Mouse (Mus musculus) embryonic facial prominence, embryonic 12.5 days (tissue): ENCODE results near the gene Cpxm2. TPM values are rescaled to one million over a fixed set of nuclear protein-coding genes. Genes with fewer than 3 reads are reported as not detected.

Source experiments
- ATAC-seq: fragments of 200-750 bp; cut with Nextera tagmentation; 2 replicates; pipeline ENCODE4 v1.8.0; 2017; ENCODE audit not compliant: insufficient number of reproducible peaks, insufficient read depth, low FRiP score, low TSS enrichment
- H3K27ac ChIP-seq: fragments of 300-500 bp; sonication (generic); 2 replicates; pipeline ENCODE4 v1.5.1; 2016; ENCODE audit warnings: mild to moderate bottlenecking
- H3K27me3 ChIP-seq: fragments of 300-500 bp; sonication (generic); 2 replicates; pipeline ENCODE4 v1.6.1; 2016; ENCODE audit warnings: mild to moderate bottlenecking, moderate library complexity
- H3K36me3 ChIP-seq: fragments of 300-500 bp; sonication (generic); 2 replicates; pipeline ENCODE4 v1.6.1; 2016; ENCODE audit warnings: mild to moderate bottlenecking
- H3K4me1 ChIP-seq: fragments of 300-500 bp; sonication (generic); 2 replicates; pipeline ENCODE4 v1.6.1; 2016
- H3K4me2 ChIP-seq: fragments of 300-500 bp; sonication (generic); replicated peaks from 2 replicates; pipeline ENCODE4 v1.6.1; 2016; ENCODE audit warnings: mild to moderate bottlenecking, moderate library complexity
- H3K4me3 ChIP-seq: fragments of 300-500 bp; sonication (generic); 2 replicates; pipeline ENCODE4 v1.5.1; 2016; ENCODE audit warnings: mild to moderate bottlenecking
- H3K9ac ChIP-seq: fragments of 300-500 bp; sonication (generic); 2 replicates; pipeline ENCODE4 v1.6.1; 2016; ENCODE audit warnings: mild to moderate bottlenecking, moderate library complexity
- H3K9me3 ChIP-seq: fragments of 300-500 bp; sonication (generic); 2 replicates; pipeline ENCODE4 v1.6.1; 2016; ENCODE audit warnings: mild to moderate bottlenecking, moderate library complexity
- WGBS: fragments of 180-500 bp; shearing (Covaris S2); methylation state at CpG from one replicate; pipeline ENCODE4 v1.1.7; 2016; 5-methylcytosine and 5-hydroxymethylcytosine counted together
- polyA plus RNA-seq: library from polyadenylated mRNA; unstranded; fragments of >200 nt; fragmentation: Nextera tagmentation; extraction: Ambion mirVana; gene quantifications from 2 replicates; pipeline ENCODE4 v1.2.1, GENCODE M21; 2016

The Cpxm2 gene
- 7.6 and 10.2 TPM in 2 replicates for polyA plus RNA-seq

DNA sequence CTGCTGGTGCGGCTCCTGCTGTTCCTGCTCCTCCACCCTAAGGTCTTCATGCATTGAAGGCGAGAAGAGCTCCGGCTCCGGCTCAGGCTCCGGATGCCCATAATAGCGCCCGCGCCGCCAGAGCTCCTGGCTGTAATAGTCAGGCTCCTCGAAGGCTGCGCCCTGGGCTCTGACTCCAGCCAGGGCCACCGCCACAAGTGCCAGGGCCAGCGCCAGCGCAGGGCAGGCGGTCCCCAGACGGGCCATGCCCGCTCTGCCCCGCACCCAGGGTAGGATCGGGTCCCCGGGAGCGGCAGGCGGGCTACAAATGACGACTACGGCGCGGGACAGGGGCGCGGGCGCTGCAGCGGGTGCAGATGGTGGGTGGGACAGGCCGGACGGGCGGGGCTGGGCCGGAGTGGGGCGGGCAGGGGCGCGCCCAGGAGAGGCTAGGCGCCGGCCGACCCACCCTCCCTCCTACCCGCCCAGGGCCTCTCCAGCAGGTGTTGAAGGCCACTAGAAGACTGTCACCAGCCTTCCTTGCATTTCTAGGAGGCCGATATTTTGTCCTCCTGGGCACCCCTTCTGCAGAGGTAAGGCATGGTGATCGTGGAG is at the start of gene Cpxm2:
Gene Cpxm2 (minus strand): TSS at position 372 of the 594 bp plus-strand sequence.
- no peaks in the 10 kb centered on the region for H3K36me3 ChIP-seq
- H3K9me3 ChIP-seq, result no peaks in the 10 kb centered on the region
- H3K4me3 ChIP-seq, result peak within 1 kb of the TSS; percentile 40
- H3K4me2 ChIP-seq, result peak within 1 kb of the TSS; percentile 70
- H3K27me3 ChIP-seq, result peaks cover 42% of the 10 kb centered on the region
- WGBS, result 2% methylated on average over 29 of the region's 43 CpGs
- peaks cover 12% of the 10 kb centered on the region; the same call in 1 of the 2 replicates for H3K4me1 ChIP-seq
- ATAC-seq, result peak; percentile 52; the same call in 1 of the 2 replicates
- H3K9ac ChIP-seq, result peak within 1 kb of the TSS; percentile 55
- H3K27ac ChIP-seq, result no peak within 1 kb of the TSS

DNA sequence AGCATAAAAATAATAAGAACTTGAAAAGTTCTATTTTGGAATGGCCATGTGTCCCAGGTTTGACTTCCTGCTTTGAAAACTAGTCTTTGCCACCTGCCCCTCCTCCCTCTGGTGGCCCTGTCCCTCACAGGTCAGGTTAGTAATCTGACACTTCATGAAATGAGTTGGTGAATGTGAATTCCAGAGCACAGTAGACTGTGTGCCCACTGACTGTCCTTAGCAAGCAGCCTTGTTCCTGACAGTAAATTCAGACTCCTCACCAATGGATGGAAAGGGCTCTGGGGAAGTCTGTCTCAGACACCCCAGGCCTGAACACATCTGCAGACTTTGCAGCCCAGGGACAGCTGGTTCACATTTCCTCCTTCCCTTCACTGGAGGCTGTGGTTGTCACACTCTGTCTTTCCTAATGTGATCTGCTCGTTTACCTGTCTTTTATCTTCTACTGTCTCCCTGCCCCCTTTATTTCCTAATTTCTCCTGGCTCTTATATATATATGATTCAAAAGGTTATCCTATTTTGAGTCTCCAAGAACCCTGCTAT is 49.6 kb upstream of the Cpxm2 start:
- Histone ChIP-seq H3K9me3 (no peaks in the 10 kb centered on the region), H3K36me3 (no peaks in the 10 kb centered on the region), H3K4me2 (no peak overlapping the region), H3K27me3 (no peaks in the 10 kb centered on the region), H3K9ac (no peak overlapping the region), H3K4me1 (peaks cover 11% of the 10 kb centered on the region), H3K4me3 (no peak overlapping the region), H3K27ac (no peak overlapping the region)
- WGBS, result 10% methylated on average over 1 of the region's 1 CpGs
- no peak for ATAC-seq

DNA sequence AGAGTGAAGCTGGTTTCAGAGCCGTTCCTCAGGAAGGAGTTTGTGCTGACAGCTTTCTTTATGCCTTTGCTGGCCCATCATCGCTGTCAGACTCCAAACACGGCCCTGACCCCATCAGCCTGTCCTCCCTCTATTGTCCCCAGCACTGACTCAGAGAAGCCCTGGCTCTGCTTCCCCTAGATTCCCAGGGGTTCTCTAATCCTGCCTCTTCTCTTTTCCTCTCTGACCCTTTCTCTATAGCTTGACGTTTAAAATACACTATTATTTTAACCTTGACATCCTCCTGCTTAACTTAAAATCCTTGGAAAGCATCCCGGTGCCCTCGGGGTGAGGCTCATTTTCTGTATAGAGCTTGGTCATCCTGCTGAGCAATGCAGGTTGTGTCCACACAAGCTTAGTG is 45.1 kb upstream of the Cpxm2 start:
- peaks cover 18% of the 10 kb centered on the region for H3K4me1 ChIP-seq

DNA sequence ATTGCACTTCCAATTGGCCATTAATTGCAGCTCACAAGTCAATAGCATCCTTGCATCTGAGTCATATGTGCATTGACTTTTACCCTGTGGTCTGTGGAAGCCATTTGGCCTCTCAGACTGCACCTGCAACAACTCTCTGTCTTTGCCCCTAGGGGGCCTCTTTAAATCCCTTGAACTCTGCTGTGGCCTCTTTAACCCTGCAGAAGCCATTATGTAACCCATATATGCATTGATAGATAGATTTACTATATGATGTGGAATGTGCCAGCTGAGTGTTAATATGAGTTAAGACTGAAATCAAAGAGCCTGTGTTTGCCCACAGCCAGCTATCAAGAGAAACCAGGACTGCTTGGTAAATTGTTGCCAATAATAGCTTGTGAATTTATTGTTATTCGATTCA is 44.3 kb upstream of the Cpxm2 start:
- no peaks in the 10 kb centered on the region for H3K27me3 ChIP-seq
- H3K36me3 ChIP-seq, result no peaks in the 10 kb centered on the region
- no peak overlapping the region for H3K9ac ChIP-seq
- no peak overlapping the region for H3K4me2 ChIP-seq
- no peak overlapping the region for H3K27ac ChIP-seq
- H3K4me3 ChIP-seq, result no peak overlapping the region
- no peaks in the 10 kb centered on the region for H3K9me3 ChIP-seq
- peaks cover 10% of the 10 kb centered on the region for H3K4me1 ChIP-seq
- ATAC-seq, result no peak
- WGBS, result 89% methylated on average over 1 of the region's 1 CpGs

More for the DNA sequence above, 45.1 kb upstream of the Cpxm2 start:
- H3K9ac ChIP-seq, result no peak overlapping the region
- no peak for ATAC-seq
- WGBS, result 35% methylated on average over 6 of the region's 6 CpGs
- H3K27me3 ChIP-seq, result no peaks in the 10 kb centered on the region
- H3K27ac ChIP-seq, result no peak overlapping the region
- no peaks in the 10 kb centered on the region for H3K9me3 ChIP-seq
- H3K4me2 ChIP-seq, result no peak overlapping the region
- no peak overlapping the region for H3K4me3 ChIP-seq
- no peaks in the 10 kb centered on the region for H3K36me3 ChIP-seq

DNA sequence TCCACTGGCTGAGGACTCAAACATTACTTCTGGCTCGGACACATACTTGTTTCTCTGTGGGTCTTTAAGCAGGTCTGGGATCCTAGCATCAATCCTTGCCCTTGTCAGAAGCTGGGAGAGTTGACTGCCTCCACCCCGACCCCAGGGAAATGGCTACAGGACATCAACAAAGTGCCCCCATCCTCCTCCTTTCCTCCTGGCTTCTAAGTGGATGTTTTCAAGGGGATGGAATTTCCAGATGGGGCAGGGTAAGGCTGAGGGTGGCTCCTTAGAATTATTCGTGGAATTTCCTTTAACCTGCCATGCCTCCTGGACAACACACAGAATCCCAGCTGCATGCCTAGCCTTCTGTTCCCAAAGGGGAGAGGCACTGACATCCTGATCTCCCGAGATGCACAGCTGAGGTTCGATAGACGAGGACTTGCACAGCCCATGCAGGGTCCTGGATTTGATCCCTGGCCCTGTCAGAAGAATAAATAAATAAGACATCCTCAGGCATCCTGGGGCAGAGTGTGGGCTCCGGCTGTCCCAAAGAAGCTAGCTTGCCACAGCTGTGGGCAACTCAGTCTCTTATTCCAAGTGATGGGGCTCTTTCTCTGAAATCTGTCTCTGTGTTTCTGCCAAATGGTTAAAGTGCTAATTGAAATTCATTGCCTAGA is 43.4 kb upstream of the Cpxm2 start:
- Histone ChIP-seq H3K9ac (no peak overlapping the region), H3K9me3 (no peaks in the 10 kb centered on the region), H3K4me2 (no peak overlapping the region), H3K4me3 (no peak overlapping the region), H3K27me3 (no peaks in the 10 kb centered on the region; the same call in 1 of the 2 replicates), H3K27ac (no peak overlapping the region), H3K36me3 (no peaks in the 10 kb centered on the region), H3K4me1 (peaks cover 10% of the 10 kb centered on the region)
- WGBS, result 30% methylated on average over 7 of the region's 7 CpGs
- no peak for ATAC-seq

DNA sequence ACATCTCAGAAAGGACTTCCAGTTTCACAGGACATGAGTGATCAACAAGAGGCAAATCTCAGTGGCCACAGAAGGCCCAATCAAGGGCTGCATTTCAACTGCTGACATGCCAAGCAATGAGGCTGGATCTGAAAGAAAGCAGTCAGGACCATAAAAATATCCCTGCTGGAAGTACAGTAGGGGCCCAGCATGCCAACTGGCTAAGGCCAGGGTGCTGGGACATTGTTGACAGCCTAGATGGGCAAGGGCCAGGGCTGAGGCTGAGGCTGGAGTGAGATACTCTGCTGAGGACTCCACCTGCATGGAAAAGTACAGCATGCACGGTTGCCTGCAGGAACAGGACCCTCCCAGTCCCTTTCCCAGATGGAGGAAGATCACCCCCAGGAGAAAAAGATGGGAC is 42.0 kb upstream of the Cpxm2 start:
- Histone ChIP-seq H3K27me3 (peaks cover 3% of the 10 kb centered on the region; the same call in 1 of the 2 replicates), H3K27ac (no peak overlapping the region), H3K4me2 (no peak overlapping the region), H3K9me3 (no peaks in the 10 kb centered on the region), H3K9ac (no peak overlapping the region), H3K36me3 (no peaks in the 10 kb centered on the region), H3K4me3 (no peak overlapping the region), H3K4me1 (peaks cover 10% of the 10 kb centered on the region)
- 91% methylated on average over 1 of the region's 1 CpGs for WGBS
- no peak for ATAC-seq

DNA sequence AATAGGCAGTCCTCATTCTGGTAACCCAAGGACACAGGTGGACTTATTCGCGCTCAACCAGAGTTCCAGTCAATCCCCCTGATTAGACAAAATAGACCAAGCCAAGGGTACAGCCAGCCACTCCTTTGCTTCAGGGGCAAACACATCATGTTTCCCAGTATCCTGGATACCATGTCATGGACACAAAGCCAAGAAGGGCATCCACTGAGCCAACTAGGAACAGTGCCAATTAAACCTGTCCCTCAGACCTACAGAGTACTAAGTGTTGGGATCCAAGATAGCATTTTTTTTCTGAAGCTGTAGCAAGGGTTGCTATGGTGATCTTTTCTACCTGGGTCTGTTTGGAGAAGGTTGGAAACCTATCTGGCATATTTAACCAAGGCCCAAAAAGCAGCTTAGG is 39.1 kb upstream of the Cpxm2 start:
- WGBS, result 100% methylated on average over 2 of the region's 2 CpGs

DNA sequence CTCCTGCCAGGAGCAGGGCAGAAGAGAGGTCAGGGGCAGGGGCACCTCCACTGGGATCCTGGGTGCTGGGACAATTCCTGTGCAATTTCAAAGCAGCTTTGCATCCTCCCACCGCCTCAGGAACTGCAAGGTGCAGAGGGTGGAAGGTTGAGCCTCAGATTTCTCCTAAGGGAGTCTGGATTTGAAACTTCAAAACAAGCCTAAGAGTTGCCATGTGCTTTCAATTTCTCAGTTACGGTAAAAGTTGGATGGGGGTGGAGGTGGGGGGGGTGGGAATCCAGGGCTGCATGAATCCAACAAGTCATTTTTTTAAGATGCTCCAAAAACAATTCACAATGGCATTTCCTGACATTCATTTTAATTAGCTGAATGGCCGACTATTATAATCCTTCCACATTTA is 32.9 kb upstream of the Cpxm2 start:
- peaks cover 15% of the 10 kb centered on the region for H3K4me1 ChIP-seq
- no peaks in the 10 kb centered on the region for H3K36me3 ChIP-seq
- H3K9me3 ChIP-seq, result no peaks in the 10 kb centered on the region
- H3K4me2 ChIP-seq, result no peak overlapping the region
- WGBS, result 14% methylated on average over 3 of the region's 3 CpGs
- ATAC-seq, result no peak
- 0 out of 2 replicates have a peak, but pooled peaks cover 3% of the 10 kb centered on the region for H3K27me3 ChIP-seq
- H3K9ac ChIP-seq, result no peak overlapping the region
- no peak overlapping the region for H3K4me3 ChIP-seq
- H3K27ac ChIP-seq, result 0 out of 2 replicates have a peak overlapping the region, but pooled peaks have one; percentile 7

More for the DNA sequence above, 39.1 kb upstream of the Cpxm2 start:
- no peak overlapping the region for H3K27ac ChIP-seq
- no peaks in the 10 kb centered on the region for H3K36me3 ChIP-seq
- peaks cover 3% of the 10 kb centered on the region; the same call in 1 of the 2 replicates for H3K27me3 ChIP-seq
- H3K4me2 ChIP-seq, result no peak overlapping the region
- no peak overlapping the region for H3K4me3 ChIP-seq
- peaks cover 10% of the 10 kb centered on the region for H3K4me1 ChIP-seq
- H3K9ac ChIP-seq, result no peak overlapping the region
- no peak for ATAC-seq
- no peaks in the 10 kb centered on the region for H3K9me3 ChIP-seq

DNA sequence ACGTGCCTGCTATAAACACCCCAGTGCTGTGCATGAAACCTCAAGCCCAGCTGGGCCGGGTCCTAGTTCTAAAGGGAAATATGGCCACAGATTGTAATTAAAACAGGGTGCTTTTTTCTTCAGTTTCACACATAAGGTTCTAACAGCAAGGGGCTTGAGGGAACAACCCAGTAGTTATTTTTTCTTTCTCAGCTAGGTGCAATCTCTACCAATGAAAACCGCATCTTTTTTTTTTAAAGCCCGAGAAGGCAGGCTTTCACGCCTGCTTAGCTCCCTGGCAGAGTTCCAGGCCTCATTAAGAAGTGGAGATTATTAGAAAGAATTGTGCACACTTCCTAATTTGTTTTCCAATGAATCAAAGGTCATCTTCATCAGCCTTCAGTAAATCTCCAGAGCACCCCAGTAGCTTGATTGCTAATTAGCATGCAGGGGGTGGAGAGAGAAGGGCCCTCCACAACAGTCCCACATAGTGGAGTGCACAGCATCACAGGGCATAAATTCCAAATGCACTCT is 29.4 kb upstream of the Cpxm2 start:
- H3K36me3 ChIP-seq, result no peaks in the 10 kb centered on the region
- no peak overlapping the region for H3K4me3 ChIP-seq
- 57% methylated on average over 5 of the region's 5 CpGs for WGBS
- no peak overlapping the region for H3K4me2 ChIP-seq
- no peaks in the 10 kb centered on the region for H3K9me3 ChIP-seq
- no peak for ATAC-seq
- H3K9ac ChIP-seq, result no peak overlapping the region
- H3K4me1 ChIP-seq, result peaks cover 15% of the 10 kb centered on the region
- H3K27ac ChIP-seq, result no peak overlapping the region
- no peaks in the 10 kb centered on the region for H3K27me3 ChIP-seq

DNA sequence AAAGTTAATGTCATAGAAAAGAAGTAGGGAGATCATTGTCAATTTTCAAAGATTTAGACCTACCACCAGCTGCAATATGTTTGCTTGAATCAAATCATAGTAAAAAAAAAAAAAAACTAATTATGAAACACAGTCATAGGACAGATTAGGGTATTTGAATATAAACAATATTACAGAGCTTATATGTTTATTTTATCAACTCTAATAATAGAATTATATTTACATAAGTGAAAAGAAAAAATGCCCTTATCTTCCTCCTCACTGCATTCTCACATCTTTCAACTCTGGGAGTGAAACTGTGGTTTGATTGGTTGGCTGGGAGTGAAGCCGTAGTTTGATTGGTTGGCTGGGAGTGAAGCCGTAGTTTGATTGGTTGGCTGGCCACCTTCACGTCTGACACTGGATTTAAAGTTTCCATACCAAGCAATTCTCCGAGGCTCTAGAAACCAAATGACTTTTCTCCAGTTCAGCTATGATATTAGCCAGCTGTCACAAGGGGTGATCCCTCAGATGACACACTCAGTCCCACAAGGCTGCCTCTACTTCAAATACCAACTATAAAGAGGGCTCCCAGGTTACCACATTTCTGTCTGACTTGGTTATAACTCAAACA is 27.2 kb upstream of the Cpxm2 start:
- no peaks in the 10 kb centered on the region for H3K27me3 ChIP-seq
- 91% methylated on average over 4 of the region's 4 CpGs for WGBS
- no peak overlapping the region for H3K4me3 ChIP-seq
- H3K9me3 ChIP-seq, result no peaks in the 10 kb centered on the region
- H3K4me1 ChIP-seq, result peaks cover 3% of the 10 kb centered on the region; the same call in 1 of the 2 replicates
- no peak overlapping the region for H3K27ac ChIP-seq
- H3K4me2 ChIP-seq, result no peak overlapping the region
- no peak overlapping the region for H3K9ac ChIP-seq
- no peak for ATAC-seq
- no peaks in the 10 kb centered on the region for H3K36me3 ChIP-seq

DNA sequence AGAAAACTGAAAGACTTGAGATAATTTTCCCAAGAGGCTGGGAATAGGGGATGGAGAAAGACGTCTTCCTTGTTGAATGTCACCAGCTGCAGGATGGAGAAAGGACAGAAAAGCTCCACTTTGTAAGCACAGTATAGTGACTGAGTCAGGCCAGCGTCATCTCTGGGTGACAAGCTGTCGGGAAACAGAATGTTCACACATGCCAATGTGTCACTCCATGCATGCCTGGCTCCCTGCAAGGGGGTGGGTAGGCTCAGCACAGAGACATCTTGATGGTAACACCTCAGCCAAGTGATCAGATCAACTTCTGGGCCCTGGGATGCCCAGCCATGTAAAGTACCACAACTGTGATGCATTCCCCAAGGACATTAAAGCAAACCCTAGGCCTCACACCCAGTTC is 26.5 kb upstream of the Cpxm2 start:
- Histone ChIP-seq H3K27ac (no peak overlapping the region), H3K4me3 (no peak overlapping the region), H3K27me3 (no peaks in the 10 kb centered on the region), H3K4me2 (no peak overlapping the region), H3K9ac (no peak overlapping the region), H3K9me3 (no peaks in the 10 kb centered on the region), H3K36me3 (no peaks in the 10 kb centered on the region), H3K4me1 (no peaks in the 10 kb centered on the region)
- WGBS, result 88% methylated on average over 3 of the region's 3 CpGs
- no peak for ATAC-seq
